Mouse (Mus musculus): ENCODE data around the gene Rtca.

DNA sequence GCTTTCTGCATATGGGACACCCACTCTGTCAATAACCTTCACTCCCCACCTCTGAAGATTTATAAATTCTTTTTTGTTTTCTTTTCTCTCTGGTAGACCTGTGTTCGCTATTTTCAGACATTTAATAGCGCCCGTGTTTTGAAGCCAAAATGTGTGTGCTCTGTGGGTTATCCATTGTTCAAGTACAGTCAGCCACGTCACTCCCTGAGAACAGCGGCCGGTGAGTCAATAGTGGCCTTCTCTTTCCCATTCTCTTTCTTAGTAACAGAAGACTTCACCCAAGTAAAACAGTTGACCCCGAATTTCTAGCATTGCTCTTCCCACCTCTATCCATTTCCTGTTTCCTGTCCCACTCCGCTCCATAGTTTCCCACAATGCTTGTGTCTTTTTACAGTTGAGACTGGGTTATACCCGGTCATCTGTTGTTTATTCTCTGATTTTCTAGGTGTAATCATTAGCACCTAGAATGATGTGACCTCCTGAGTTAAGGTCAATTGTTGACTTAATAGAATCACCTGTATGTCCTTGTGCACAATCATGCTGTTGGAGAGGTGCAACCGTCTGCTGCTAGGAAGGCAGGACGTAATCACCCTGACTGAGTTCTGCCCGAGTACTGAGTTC, 12.2 kb upstream of the Rtca start:
- TF ChIP-seq USF1 (IDR thresholded peaks at IDR 0.05; ENCODE audit: low read depth), result no peak
- TF ChIP-seq TCF12 (IDR thresholded peaks at IDR 0.05; ENCODE audit: insufficient read depth, poor library complexity, severe bottlenecking), result no peak
- no peak for TF ChIP-seq TCF3 (IDR thresholded peaks at IDR 0.05; ENCODE audit: insufficient read length, low read depth)
- no peak for TF ChIP-seq MYOG (IDR thresholded peaks at IDR 0.05; ENCODE audit: control insufficient read depth in 1 of 3, insufficient read depth in 1 of 3, insufficient read length in 2 of 3, low read depth in 2 of 3)
- no peak for TF ChIP-seq POLR2A (IDR thresholded peaks at IDR 0.05; ENCODE audit: insufficient read length, low read depth)
- no peak for TF ChIP-seq POLR2AphosphoS2 (IDR thresholded peaks at IDR 0.05; ENCODE audit: insufficient read length, low read depth)
